Mouse (Mus musculus): ENCODE data around the gene Creb3l1.
A peak's percentile ranks its signal among the peaks of the same experiment; 100 is the strongest.

Creb3l1 gene

DNA sequence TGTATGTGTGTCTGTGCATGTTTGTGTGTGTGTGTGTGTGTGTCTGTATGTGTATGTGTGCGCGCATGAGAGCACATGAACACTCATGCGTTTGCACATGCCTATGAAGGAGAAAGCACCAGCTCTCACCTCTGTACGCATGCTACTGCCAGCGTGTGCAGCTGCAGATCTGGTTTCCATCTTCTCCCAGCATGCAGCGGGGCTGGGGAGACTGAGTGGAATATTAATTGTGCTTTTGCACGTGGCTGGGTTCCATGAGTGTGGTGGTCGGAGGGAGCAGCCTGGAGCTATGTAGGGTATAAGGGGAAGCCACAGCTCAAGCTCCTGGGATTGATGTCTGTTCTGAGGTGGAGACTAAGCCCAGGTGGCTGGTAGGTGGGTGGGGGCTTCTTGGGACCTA is 6.3 kb upstream of the Creb3l1 start:
- DNase-seq (ENCODE audit: low spot score in 2 of 2) = no peak

DNA sequence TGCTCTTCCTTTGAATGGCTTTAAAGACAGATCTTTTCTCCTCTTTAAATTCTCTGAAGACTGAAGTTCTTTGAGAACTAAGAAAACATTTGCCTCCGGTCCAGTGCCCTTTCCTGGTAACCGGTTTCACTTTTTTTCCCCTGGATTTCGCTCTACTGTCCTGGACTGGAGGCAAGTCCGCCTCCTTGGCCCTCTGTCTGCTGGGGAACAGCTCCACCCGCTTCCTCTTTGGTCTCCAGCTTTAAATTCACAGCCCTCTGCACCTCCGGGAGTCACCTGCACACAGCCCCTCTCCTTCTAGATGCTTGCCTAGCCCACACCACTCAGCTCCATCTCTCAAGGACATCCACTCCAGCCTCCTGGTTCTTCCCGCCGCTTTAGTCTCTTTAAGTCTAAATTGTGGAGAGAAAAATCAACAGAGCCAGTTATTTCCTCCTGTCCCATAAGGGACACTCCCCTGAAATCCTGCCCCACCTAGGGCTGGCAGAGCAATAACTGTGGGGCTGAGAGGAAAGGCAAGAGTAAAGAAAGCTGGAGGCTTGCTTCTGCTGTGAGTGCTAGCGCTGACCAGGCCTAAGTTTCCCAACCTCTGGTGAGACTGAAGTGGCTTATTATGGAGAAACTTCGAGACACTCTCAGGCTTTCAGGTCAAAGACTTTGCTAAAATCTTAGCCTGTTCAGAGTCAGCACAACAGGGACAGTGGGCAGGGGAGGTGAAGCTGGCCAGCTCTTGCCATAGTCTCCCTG is 5.3 kb upstream of the Creb3l1 start:
- DNase-seq (ENCODE audit: low spot score in 2 of 2) = no peak

GRCm38 (mm10) chr2:92027811-92028590 is 3.7 kb upstream of the Creb3l1 start:
- no peak for DNase-seq (ENCODE audit: low spot score in 2 of 2)

DNA sequence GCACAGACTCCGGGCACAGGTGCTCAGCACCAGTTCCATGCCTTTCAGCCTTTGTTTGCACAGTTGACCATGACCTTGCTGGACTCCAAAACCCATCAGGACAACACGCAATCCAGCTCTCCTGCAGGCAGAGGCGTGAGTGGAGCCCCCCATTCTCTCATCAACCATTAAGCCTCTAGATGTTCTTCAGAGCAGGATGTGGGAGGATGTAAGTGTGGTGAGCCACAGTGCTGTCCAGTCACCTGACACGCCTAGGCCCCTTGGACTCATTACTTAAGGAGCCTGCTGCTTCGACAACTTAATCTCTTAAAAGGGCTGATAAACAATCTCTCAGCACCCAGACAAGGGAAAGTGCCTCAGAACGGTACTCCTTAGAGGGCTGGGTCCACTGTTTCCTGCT is 1.7 kb upstream of the Creb3l1 start:
- no peak for DNase-seq (ENCODE audit: low spot score in 2 of 2)

DNA sequence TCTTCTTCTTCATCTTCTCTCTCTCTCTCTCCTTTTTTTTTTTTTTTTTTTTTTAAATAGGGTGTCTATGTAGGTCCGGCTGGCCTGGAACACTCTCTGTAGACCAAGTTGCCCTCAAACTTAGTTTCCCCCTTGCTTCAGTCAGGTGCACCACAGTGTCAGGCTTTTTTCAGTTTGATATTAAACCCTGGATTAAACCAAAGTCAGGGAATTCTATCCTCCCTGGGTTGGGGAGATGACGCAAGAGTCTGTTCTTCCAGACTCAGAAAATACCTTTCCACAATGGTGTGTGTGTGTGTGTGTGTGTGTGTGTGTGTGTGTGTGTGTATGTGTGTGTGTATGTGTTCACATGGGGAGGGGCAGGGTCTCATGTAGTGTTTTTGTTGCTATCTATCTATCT is 900 bp upstream of the Creb3l1 start:
- DNase-seq (ENCODE audit: low spot score in 2 of 2) = no peak

DNA sequence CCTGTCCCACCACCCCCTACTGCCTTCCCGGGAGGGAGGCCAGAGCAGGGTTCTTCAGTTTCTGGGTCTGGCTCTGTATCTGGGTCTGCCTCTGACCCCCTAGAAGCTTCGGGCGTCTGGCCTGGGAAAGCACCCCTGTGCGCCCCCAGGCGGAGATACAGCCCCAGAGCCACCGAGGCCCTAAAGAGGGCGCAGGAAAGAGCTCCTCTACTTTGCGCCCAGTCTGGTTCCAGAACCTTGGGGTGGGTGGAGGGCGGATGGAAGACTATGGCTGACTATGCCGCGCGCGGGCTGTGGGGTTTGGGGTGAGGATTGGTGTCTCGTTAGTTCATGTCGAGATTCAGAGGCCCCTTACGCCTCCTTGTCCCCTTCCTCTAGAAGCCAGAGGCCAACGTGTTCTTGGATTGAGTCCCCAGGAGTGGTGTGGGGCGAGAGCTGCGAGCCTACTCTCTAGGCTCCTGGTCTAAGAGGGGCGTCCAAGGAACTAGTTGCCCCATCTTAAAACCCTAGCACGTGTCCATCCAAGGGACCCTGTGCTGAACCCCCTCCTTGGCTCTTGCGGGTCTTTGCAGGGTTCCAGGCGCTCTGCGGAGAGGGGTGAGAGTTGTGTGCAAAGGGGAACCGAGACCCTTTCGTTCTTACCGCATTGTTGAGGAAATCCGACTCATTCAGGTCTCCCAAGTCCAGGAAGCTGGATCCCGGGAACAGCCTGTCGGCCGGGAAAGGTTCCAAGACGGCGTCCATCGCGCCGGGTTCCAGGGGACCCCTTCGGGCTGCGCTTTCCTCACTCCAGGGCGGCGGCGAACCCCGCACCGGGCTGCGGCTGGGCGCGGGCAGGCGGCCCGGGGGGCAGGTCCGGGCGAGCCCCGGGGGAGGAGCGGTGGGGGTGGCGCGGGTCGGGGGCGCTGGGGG is 684 bp downstream of the Creb3l1 start:
- DNase-seq (ENCODE audit: low spot score in 2 of 2) = peak in 1 of 2 experiments; percentile 53

DNA sequence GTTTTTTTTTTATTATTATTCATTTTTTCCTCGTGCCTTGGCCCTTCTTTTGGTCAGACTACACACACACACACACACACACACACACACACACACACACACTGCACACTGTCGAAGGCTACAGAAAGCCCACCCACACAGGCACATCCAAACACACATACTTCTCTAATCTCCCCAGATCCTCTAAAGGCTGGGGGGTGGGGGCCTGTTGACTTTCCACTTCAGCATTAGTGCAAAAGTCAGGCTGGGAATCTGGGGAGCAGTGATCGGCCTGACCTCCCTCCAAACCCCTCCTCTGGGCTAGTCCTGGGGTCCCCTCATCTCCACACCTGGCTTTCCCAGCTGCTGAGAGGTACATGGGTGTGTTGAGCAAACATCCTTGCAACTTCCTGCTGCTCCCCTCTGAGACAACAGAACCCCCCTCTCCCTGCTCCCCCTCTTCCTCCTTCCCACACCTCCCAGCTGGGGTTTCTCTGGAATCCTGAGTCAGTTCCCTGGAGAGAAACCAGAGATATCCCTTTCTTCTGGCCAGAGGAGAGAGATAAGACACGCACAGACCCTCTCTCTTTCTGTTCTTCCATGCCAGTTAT is 3.5 kb downstream of the Creb3l1 start:
- DNase-seq (ENCODE audit: low spot score in 2 of 2) = peak in 1 of 2 experiments; percentile 57

DNA sequence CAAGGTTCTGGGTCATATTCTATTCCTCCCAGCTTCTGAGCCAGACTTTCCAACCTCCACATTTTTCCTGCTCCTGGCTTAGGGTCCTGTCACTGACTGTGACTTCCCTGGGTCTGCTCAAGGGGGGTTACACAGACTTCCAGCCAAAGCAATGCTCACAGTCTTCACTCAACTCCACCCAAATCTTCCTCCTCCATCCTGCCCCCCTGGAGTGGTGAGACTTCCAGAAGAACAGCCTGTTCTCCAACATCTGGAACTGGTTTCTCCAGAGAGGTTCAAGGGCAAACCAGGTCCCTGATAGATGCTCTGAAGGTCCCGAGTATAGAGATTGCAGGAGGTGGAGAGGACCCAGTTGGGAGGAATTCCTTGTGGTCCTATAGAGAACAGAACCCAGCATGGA is 6.9 kb downstream of the Creb3l1 start:
- DNase-seq (ENCODE audit: low spot score in 2 of 2) = no peak

- peak; percentile 73 to 81 for DNase-seq (ENCODE audit: low spot score in 2 of 2)
Measured at GRCm38 (mm10) chr2:92016981-92017380, 7.3 kb downstream of the Creb3l1 start.

GRCm38 (mm10) chr2:92014891-92015290 is 9.4 kb downstream of the Creb3l1 start:
- DNase-seq (ENCODE audit: low spot score in 2 of 2) = no peak

DNA sequence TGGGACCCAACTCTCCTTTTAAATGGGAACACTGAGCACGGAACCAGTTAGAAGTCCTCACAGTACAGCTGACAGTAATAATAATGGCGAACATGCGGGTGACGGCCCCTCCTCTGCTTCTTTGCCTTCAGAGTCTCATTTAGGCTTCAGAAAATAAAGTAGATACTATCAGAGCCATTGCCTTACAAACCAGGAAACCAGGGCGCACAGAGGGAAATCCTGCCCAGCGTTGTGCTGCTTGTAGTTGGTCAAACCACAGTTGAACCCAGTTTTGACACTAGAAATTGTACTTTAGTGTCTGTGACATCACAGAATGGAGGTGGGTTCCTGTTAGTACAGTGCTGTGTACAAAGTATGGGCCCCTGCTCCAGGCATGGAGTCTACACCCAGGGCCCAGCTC is 10.1 kb downstream of the Creb3l1 start:
- no peak for DNase-seq (ENCODE audit: low spot score in 2 of 2)

GRCm38 (mm10) chr2:92012768-92013445 is 11.4 kb downstream of the Creb3l1 start:
- peak; percentile 76 to 79 for DNase-seq (ENCODE audit: low spot score in 2 of 2)

DNA sequence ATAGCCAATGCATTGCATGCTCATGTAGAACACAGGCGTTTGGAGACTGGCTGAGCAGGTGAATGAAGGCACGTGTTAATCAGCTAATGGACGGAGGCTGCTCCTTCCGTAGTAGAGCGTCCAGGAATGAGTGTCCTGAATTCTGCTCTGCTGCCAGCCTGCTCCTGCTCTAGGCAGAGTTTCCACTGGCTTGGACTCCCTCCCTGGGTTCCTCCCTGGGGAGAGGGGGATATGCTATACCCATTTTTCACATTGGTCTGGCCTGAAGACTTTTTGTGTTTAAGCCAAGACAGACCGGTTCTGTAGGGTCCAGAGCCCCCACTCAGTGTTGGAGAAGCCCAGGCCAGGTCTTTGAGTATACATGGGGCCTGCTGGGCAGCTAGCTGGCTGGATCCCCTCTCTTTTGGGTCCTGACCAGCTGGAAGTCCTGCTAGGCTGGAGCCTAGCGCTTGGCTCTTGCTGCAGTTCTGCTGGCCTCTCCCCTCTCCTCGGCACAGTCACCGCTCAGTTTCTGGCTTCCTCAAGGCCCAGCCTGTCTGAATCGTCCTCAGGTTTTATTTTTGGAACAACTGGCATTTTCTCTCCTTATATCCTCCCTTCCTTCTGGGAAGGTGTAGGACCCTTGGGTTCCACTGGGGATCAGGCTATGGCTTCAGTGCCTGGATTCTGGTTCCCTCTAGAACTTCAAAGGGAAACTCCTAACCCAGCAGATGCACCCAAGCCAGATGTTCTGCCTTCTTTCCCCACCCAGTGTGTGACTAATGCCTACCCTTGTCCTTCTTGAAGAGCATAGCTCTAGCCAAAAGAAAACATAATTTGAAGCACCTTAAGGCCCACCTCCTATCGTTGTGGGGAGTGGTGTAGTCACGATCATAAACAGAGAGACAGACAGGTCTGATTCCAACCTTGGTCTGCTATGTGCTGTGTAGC is 12.6 kb downstream of the Creb3l1 start:
- DNase-seq (ENCODE audit: low spot score in 2 of 2) = no peak

GRCm38 (mm10) chr2:92008623-92009404 is 15.5 kb downstream of the Creb3l1 start:
- DNase-seq (ENCODE audit: low spot score in 2 of 2) = no peak

- peak; percentile 95 to 97 for DNase-seq (ENCODE audit: low spot score in 2 of 2)
Measured at GRCm38 (mm10) chr2:92007933-92008622, 16.2 kb downstream of the Creb3l1 start.

DNA sequence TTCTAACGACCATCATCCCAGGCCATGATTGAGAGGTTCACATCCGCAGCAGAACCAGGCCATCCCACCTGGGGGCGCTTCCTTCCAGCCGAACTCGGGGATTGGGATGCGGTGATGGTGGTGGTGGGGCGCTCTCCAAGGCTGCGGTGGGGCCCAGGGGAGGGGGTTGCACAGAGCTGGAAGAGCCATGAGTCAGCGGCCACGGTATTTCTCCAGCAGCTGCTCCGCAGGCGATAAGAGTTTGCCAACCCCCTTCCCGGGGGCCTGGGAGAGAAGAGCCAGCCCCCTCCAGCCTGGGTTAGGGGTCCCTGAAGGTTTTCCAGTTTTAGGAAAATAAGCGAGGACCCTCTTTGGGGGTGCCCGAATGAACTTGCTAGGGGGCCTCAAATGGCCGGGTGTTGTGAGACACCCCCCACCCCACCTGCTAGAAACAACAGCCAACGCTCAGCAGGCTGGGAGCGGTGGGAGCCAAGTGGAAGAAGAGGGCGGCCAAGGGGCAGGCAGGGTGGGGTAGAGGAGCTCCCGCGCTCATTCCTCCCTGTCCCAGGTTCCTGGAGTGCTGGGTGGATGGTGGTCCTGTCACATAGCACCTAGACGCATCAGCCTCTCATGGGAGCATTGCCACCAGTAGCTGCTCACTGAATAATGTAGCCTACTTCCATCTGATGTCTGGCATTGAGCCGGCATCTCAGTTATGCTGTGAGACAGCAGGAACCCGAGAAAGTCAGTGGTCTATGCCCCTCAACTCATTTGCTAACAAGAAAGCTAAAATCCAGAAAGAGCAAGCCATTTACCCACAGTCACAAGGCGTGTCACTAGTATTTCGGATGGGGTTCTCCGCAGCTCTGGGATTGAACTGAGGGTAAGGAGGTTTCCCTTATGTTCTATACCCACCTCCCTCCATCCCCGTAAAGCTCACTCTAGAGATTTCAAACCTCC is 17.1 kb downstream of the Creb3l1 start:
- DNase-seq (ENCODE audit: low spot score in 2 of 2) = peak; percentile 85 to 87

- no peak for DNase-seq (ENCODE audit: low spot score in 2 of 2)
Measured at GRCm38 (mm10) chr2:92006491-92006890, 17.8 kb downstream of the Creb3l1 start.

Data from urinary bladder, postnatal 4 days (tissue).